Mouse (Mus musculus) liver, embryonic 18 days (tissue): ENCODE results near the gene Clic5. TPM values are rescaled to one million over a fixed set of nuclear protein-coding genes. Genes with fewer than 3 reads are reported as not detected.

Experiments used
- polyA plus RNA-seq: library from polyadenylated mRNA; depleted of rRNA; stranded (reverse); fragments of >200 nt; gene quantifications from 2 replicates; pipeline ENCODE4 v1.2.3, GENCODE M21; 2012; rRNA removed

Clic5 gene
- 0.26 and 0.35 TPM in 2 replicates for polyA plus RNA-seq

DNA sequence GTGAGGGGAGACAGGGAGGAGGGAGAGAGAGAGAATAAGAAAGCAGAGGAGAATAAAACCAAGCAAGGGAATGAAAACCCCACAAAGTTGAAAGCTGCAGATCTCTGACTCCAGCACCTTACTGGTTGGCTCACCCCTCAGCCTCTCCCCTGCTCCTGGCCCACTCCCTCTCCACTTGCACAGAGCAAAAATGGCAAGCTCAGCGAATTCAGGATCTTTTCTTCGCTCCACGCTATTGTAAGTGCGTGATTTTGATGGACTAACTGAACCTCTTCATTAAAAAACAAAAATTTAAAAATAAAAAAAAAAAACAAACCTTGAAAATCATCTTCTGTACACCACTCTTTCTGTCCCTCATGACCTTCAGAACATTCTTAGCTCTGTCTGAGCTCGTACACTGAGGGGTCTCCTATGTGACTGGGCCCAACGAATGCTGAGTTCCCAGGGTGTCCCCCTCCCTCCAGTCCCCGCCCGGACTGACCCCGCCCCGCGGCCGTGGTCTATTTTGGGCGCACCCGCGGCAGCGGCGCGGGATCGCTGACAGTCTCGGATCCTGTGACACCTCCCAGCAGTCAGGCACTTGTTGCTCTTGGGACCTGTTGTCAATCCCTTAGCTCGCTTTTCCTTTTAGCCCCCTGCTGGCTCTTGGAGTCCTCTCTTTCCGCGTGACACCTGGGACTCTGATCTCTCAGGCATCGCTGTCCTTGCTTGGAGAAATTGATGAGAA lies at the start of gene Clic5:
Clic5 (plus strand) TSS at position 543 of the 727 bp plus-strand sequence.

Other genes starting within 250 kb of the Clic5 start
- gene Enpp5, start 109.8 kb upstream of the Clic5 start, polyA plus RNA-seq = 11.0 and 12.2 TPM in 2 replicates
- 3.2 and 3.6 TPM in 2 replicates for gene Enpp4, start 82.8 kb upstream of the Clic5 start, polyA plus RNA-seq